Mouse (Mus musculus) erythroblast, embryonic 14.5 days (primary cell): ENCODE results near the gene Camkk1.

Experiments used
- GATA1 ChIP-seq: IDR thresholded peaks from 2 replicates; pipeline ENCODE4 v1.6.1; 2012; ENCODE audit warnings: low read length, inconsistent platforms, mixed read lengths
- TAL1 ChIP-seq: IDR thresholded peaks from 3 replicates; pipeline ENCODE4 v1.6.1; 2012; ENCODE audit warnings: low read length, inconsistent platforms, mixed read lengths

GRCm38 (mm10) chr11:73049335-73049734 lies 30.5 kb downstream of the Camkk1 start:
- TF ChIP-seq GATA1 (no peak), TAL1 (no peak)
